Mouse (Mus musculus) CH12.LX (cell line): ENCODE data around the gene Acadvl. TPM values are rescaled to one million over a fixed set of nuclear protein-coding genes. Genes with fewer than 3 reads are reported as not detected.

Experiments used
- DNase-seq: peaks from one replicate; pipeline ENCODE4 v3.0.0-alpha.2; 2013; ENCODE audit errors: extremely low read depth
- H3K27ac ChIP-seq: 2 replicates; pipeline ENCODE4 v1.5.1; 2012; ENCODE audit warnings: low read depth, mild to moderate bottlenecking, control low read depth, moderate library complexity; ENCODE audit not compliant: insufficient read depth
- H3K27me3 ChIP-seq: replicated peaks from 2 replicates; pipeline ENCODE3; 2012; ENCODE audit warnings: inconsistent platforms
- H3K36me3 ChIP-seq, 2 experiments: replicated peaks in 1 of 2; 2 replicates each; pipeline versions ENCODE3 to v1.6.1; 2012; ENCODE audit warnings: inconsistent platforms in 1 of 2, low read length in 1 of 2, mild to moderate bottlenecking in 1 of 2, mixed read lengths in 1 of 2, moderate library complexity in 1 of 2; ENCODE audit not compliant: control insufficient read depth in 1 of 2, insufficient read depth in 1 of 2
- H3K4me1 ChIP-seq, 2 experiments: 2 replicates each; pipeline ENCODE4 v1.6.1; 2012; ENCODE audit warnings: inconsistent platforms in 1 of 2, moderate library complexity in 1 of 2; ENCODE audit not compliant: insufficient read depth in 2 of 2, control insufficient read depth in 1 of 2
- H3K4me2 ChIP-seq: 2 replicates; pipeline ENCODE4 v1.6.1; 2012; ENCODE audit warnings: low read depth, mild to moderate bottlenecking, control low read depth; ENCODE audit not compliant: poor library complexity, insufficient read depth, severe bottlenecking
- H3K4me3 ChIP-seq, 3 experiments: fragments of 150-350 bp in 1 of 3; sonication (generic) in 1 of 3; replicated peaks in 1 of 3; 2 replicates each; pipeline versions ENCODE3 to v1.5.1; 2011 to 2012; ENCODE audit warnings: low read depth in 2 of 3, low read length in 2 of 3, mild to moderate bottlenecking in 2 of 3, moderate library complexity in 2 of 3, control low read depth in 1 of 3, improper control_type of control experiment in 1 of 3, inconsistent platforms in 1 of 3, mixed read lengths in 1 of 3; ENCODE audit not compliant: poor library complexity in 1 of 3
- H3K79me2 ChIP-seq: replicated peaks from 2 replicates; pipeline ENCODE4 v1.6.1; 2012; ENCODE audit warnings: mild to moderate bottlenecking, moderate library complexity; ENCODE audit not compliant: control insufficient read depth, poor library complexity, insufficient read depth, severe bottlenecking; ENCODE audit errors: extremely low read depth
- H3K9ac ChIP-seq: 2 replicates; pipeline ENCODE4 v1.6.1; 2012; ENCODE audit warnings: low read depth, mild to moderate bottlenecking, control low read depth, moderate library complexity; ENCODE audit not compliant: insufficient read depth
- H3K9me3 ChIP-seq: replicated peaks from 2 replicates; pipeline ENCODE3; 2012; ENCODE audit warnings: low read length, inconsistent platforms, mixed read lengths
- BHLHE40 ChIP-seq: IDR thresholded peaks from 2 replicates; pipeline ENCODE4 v1.6.1; 2011; ENCODE audit warnings: mild to moderate bottlenecking, low read depth, low read length, improper control_type of control experiment
- CHD1 ChIP-seq: IDR thresholded peaks from 2 replicates; pipeline ENCODE4 v1.6.1; 2012; ENCODE audit warnings: low read depth, low read length, improper control_type of control experiment, inconsistent platforms
- ELF1 ChIP-seq: IDR thresholded peaks from 2 replicates; pipeline ENCODE4 v1.6.1; 2014; ENCODE audit warnings: low read depth, mild to moderate bottlenecking, inconsistent platforms, low read length, improper control_type of control experiment
- GABPA ChIP-seq: IDR thresholded peaks from 2 replicates; pipeline ENCODE4 v1.6.1; 2012; ENCODE audit warnings: low read depth, low read length, improper control_type of control experiment, inconsistent platforms; ENCODE audit not compliant: insufficient replicate concordance
- HCFC1 ChIP-seq: IDR thresholded peaks from 2 replicates; pipeline ENCODE4 v1.6.1; 2012; ENCODE audit warnings: low read depth, mild to moderate bottlenecking, inconsistent platforms, low read length, improper control_type of control experiment
- KAT2A ChIP-seq: IDR thresholded peaks from 2 replicates; pipeline ENCODE4 v1.6.1; 2012; ENCODE audit warnings: low read length, improper control_type of control experiment, inconsistent platforms; ENCODE audit not compliant: insufficient replicate concordance
- MAX ChIP-seq: IDR thresholded peaks from 2 replicates; pipeline ENCODE4 v1.6.1; 2011; ENCODE audit warnings: low read length, improper control_type of control experiment
- PAX5 ChIP-seq: IDR thresholded peaks from 2 replicates; pipeline ENCODE4 v1.6.1; 2012; ENCODE audit warnings: low read length, inconsistent platforms, mixed read lengths
- RCOR1 ChIP-seq: conservative IDR thresholded peaks from 2 replicates; pipeline ENCODE4 v1.6.1; 2012; ENCODE audit warnings: low read depth, mild to moderate bottlenecking, inconsistent platforms, low read length, improper control_type of control experiment
- TBP ChIP-seq: conservative IDR thresholded peaks from 2 replicates; pipeline ENCODE4 v1.6.1; 2011; ENCODE audit warnings: low read depth, low read length, improper control_type of control experiment
- TCF12 ChIP-seq: IDR thresholded peaks from 2 replicates; pipeline ENCODE4 v1.6.1; 2014; ENCODE audit warnings: low read depth, mild to moderate bottlenecking, inconsistent platforms, low read length, improper control_type of control experiment
- UBTF ChIP-seq: IDR thresholded peaks from 2 replicates; pipeline ENCODE4 v1.6.1; 2012; ENCODE audit warnings: low read depth, mild to moderate bottlenecking, inconsistent platforms, low read length, improper control_type of control experiment, moderate library complexity
- USF1 ChIP-seq: IDR thresholded peaks from 2 replicates; pipeline ENCODE4 v1.6.1; 2014; ENCODE audit warnings: low read depth, mild to moderate bottlenecking, inconsistent platforms, low read length, improper control_type of control experiment
- ZC3H11A ChIP-seq: IDR thresholded peaks from 2 replicates; pipeline ENCODE4 v1.6.1; 2012; ENCODE audit warnings: low read depth, mild to moderate bottlenecking, inconsistent platforms, low read length, improper control_type of control experiment
- ZNF384 ChIP-seq: IDR thresholded peaks from 2 replicates; pipeline ENCODE4 v1.6.1; 2012; ENCODE audit warnings: low read depth, low read length, improper control_type of control experiment, inconsistent platforms
- dilution Hi-C: fragments of 300-500 bp; cut with MboI; formaldehyde crosslinking; loops from 2 replicates; pipeline ENCODE4 v1.14.3; 2020; ENCODE audit warnings: low sequenced_read_pairs; ENCODE audit not compliant: extremely low pct_unique_long_range_greater_than_20kb, extremely low pct_ligation_motif_present
- in situ Hi-C: fragments of 300-500 bp; cut with MboI; formaldehyde crosslinking; loops from 3 replicates; pipeline ENCODE4 v1.14.3; 2019; ENCODE audit warnings: low sequenced_read_pairs, low pct_ligation_motif_present, low pct_unique_long_range_greater_than_20kb, mixed read lengths
- polyA plus RNA-seq: library from polyadenylated mRNA; unstranded; fragments of >175 nt; gene quantifications from 2 replicates; pipeline ENCODE4 v1.2.1, GENCODE M21; 2012; ENCODE audit warnings: low read depth; ENCODE audit not compliant: insufficient read length
- total RNA-seq, 2 experiments: library from RNA; depleted of rRNA; stranded (reverse); fragments of 300-350 nt in 1 of 2; fragments of >200 nt in 1 of 2; gene quantifications; 2 replicates each; pipeline ENCODE4 v1.2.3; 2012 to 2014

Gene Acadvl
- total and polyA plus RNA-seq, 3 experiments, result 76.9 to 148 (median 81.8) TPM

- H3K4me1 ChIP-seq, result peaks cover 8 to 26% of the 10 kb centered on the region in 2 experiments; a peak in 3 of 4 replicates
- no peak overlapping the region for H3K4me2 ChIP-seq
- TF ChIP-seq UBTF (no peak), CHD1 (no peak), PAX5 (no peak), GABPA (no peak), HCFC1 (no peak), USF1 (no peak), ZC3H11A (no peak), MAX (no peak), ELF1 (no peak), TCF12 (no peak), BHLHE40 (no peak)
- peaks cover 24% of the 10 kb centered on the region for H3K79me2 ChIP-seq
- no peak overlapping the region for H3K4me3 ChIP-seq
- H3K27me3 ChIP-seq, result no peaks in the 10 kb centered on the region
- dilution Hi-C loops, result no loop called here
- peaks cover 57 to 71% of the 10 kb centered on the region in 2 experiments for H3K36me3 ChIP-seq
- 0 out of 2 replicates have a peak overlapping the region, but pooled peaks have one; percentile 24 for H3K27ac ChIP-seq
- no peaks in the 10 kb centered on the region for H3K9me3 ChIP-seq
- H3K9ac ChIP-seq, result no peak overlapping the region
- DNase-seq, result no peak
- in situ Hi-C loops, result no loop called here
Observed at GRCm38 (mm10) chr11:69989949-69990348, 25.3 kb downstream of the Acadvl start.

- H3K4me3 ChIP-seq, result no peak overlapping the region
- peaks cover 5 to 22% of the 10 kb centered on the region in 2 experiments for H3K4me1 ChIP-seq
- no peak overlapping the region for H3K4me2 ChIP-seq
- dilution Hi-C loops, result no loop called here
- no peaks in the 10 kb centered on the region for H3K27me3 ChIP-seq
- no peak for DNase-seq
- no peak for TF ChIP-seq MAX
- no peak for TF ChIP-seq RCOR1
- no peak for TF ChIP-seq ZC3H11A
- no peak for TF ChIP-seq HCFC1
- TF ChIP-seq ZNF384, result no peak
- TF ChIP-seq, all 38 proteins: peak for 0
- H3K9ac ChIP-seq, result no peak overlapping the region
- no peak overlapping the region for H3K27ac ChIP-seq
- in situ Hi-C loops, result no loop called here
- H3K36me3 ChIP-seq, result peaks cover 47 to 64% of the 10 kb centered on the region in 2 experiments
- H3K79me2 ChIP-seq, result peaks cover 35% of the 10 kb centered on the region
- H3K9me3 ChIP-seq, result no peaks in the 10 kb centered on the region
Observed at GRCm38 (mm10) chr11:69984431-69984830, 30.8 kb downstream of the Acadvl start.

- Histone ChIP-seq H3K4me2 (0 out of 2 replicates have a peak overlapping the region, but pooled peaks have one; percentile 91), H3K27ac (no peak overlapping the region), H3K9me3 (peaks cover 2% of the 10 kb centered on the region), H3K27me3 (no peaks in the 10 kb centered on the region), H3K36me3 (peaks cover 37 to 59% of the 10 kb centered on the region in 2 experiments), H3K4me3 (no peak overlapping the region), H3K79me2 (peaks cover 43% of the 10 kb centered on the region), H3K9ac (0 out of 2 replicates have a peak overlapping the region, but pooled peaks have one; percentile 89), H3K4me1 (peaks cover 5 to 32% of the 10 kb centered on the region in 2 experiments)
- dilution Hi-C loops (no loop called here), in situ Hi-C loops (no loop called here)
- TF ChIP-seq KAT2A (no peak), TBP (no peak)
- DNase-seq, result no peak
Observed at GRCm38 (mm10) chr11:69983377-69983776, 31.8 kb downstream of the Acadvl start.
